Mouse (Mus musculus) midbrain, embryonic 14.5 days (tissue): ENCODE results near the gene Prr9. TPM values are rescaled to one million over a fixed set of nuclear protein-coding genes. Genes with fewer than 3 reads are reported as not detected.

Experiments used
- ATAC-seq: fragments of 200-750 bp; cut with Nextera tagmentation; 2 replicates; pipeline ENCODE4 v1.8.0; 2017; ENCODE audit warnings: moderate number of reproducible peaks, moderate library complexity; ENCODE audit not compliant: low FRiP score, low TSS enrichment
- DNase-seq: peaks from one replicate; pipeline ENCODE4 v3.0.0-alpha.2; 2015
- H3K27ac ChIP-seq: fragments of 300-500 bp; sonication (generic); replicated peaks from 2 replicates; pipeline ENCODE4 v1.5.1; 2014; ENCODE audit warnings: mild to moderate bottlenecking, low read depth, low read length, moderate library complexity
- H3K27me3 ChIP-seq: fragments of 300-500 bp; sonication (generic); 2 replicates; pipeline ENCODE4 v1.6.1; 2014; ENCODE audit warnings: low read length, control low read depth, mixed read lengths; ENCODE audit not compliant: control insufficient read depth, insufficient read depth
- H3K36me3 ChIP-seq: fragments of 300-500 bp; sonication (generic); 2 replicates; pipeline ENCODE4 v1.6.1; 2014; ENCODE audit warnings: low read length, control low read depth; ENCODE audit not compliant: control insufficient read depth, insufficient read depth
- H3K4me1 ChIP-seq: fragments of 300-500 bp; sonication (generic); 2 replicates; pipeline ENCODE4 v1.6.1; 2014; ENCODE audit warnings: mild to moderate bottlenecking, antibody characterized with exemption, low read length, control low read depth; ENCODE audit not compliant: control insufficient read depth, insufficient read depth
- H3K4me2 ChIP-seq: fragments of 300-500 bp; sonication (generic); 2 replicates; pipeline ENCODE4 v1.6.1; 2014; ENCODE audit warnings: mild to moderate bottlenecking, low read length, moderate library complexity
- H3K4me3 ChIP-seq: fragments of 300-500 bp; sonication (generic); replicated peaks from 2 replicates; pipeline ENCODE4 v1.5.1; 2014; ENCODE audit warnings: low read depth, low read length
- H3K9ac ChIP-seq: fragments of 300-500 bp; sonication (generic); replicated peaks from 2 replicates; pipeline ENCODE4 v1.6.1; 2014; ENCODE audit warnings: mild to moderate bottlenecking, low read length, moderate library complexity
- H3K9me3 ChIP-seq: fragments of 300-500 bp; sonication (generic); 2 replicates; pipeline ENCODE4 v1.6.1; 2016; ENCODE audit warnings: low read length, control low read depth, mixed read lengths; ENCODE audit not compliant: control insufficient read depth
- WGBS: fragments of 180-500 bp; shearing (Covaris S2); extraction: QIAGEN DNeasy Blood & Tissue Kit; methylation state at CpG from one replicate; pipeline ENCODE4 v1.1.7; 2014; 5-methylcytosine and 5-hydroxymethylcytosine counted together
- polyA plus RNA-seq: library from polyadenylated mRNA; unstranded; fragments of >200 nt; fragmentation: Nextera tagmentation; extraction: Ambion mirVana; gene quantifications from 2 replicates; pipeline ENCODE4 v1.2.1, GENCODE M21; 2014

Gene Prr9
- not detected in 2 replicates for polyA plus RNA-seq

DNA sequence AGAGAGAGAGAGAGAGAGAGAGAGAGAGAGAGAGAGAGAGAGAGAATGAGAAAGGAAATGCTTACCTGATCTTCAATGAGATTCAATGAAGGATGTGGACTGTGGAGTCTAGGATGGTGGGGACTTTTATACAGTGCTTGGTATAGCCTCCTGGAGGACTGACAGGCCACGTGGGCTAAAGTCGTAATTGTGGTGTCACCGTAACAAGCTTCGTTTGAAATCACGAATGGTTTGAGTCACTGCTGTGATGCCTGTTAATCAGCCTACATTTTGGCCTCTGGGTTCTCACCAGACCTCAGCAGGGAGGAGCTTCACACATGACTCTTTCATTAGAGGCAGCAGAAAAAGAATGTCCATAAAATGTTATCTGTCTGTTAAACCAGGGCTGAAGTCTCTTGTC lies at the start of gene Prr9:
Gene Prr9 (minus strand): TSS at position 101 of the 400 bp plus-strand sequence.
- no peak within 1 kb of the TSS for H3K4me2 ChIP-seq
- H3K27ac ChIP-seq: no peak within 1 kb of the TSS
- no peak within 1 kb of the TSS for H3K4me3 ChIP-seq
- WGBS: 86% methylated on average over 5 of the region's 5 CpGs
- H3K9ac ChIP-seq: no peak within 1 kb of the TSS
- H3K9me3 ChIP-seq: no peaks in the 10 kb centered on the region
- ATAC-seq: no peak
- H3K36me3 ChIP-seq: no peaks in the 10 kb centered on the region
- H3K4me1 ChIP-seq: no peaks in the 10 kb centered on the region
- H3K27me3 ChIP-seq: no peaks in the 10 kb centered on the region
- no peak for DNase-seq

- Histone ChIP-seq H3K4me3 (no peak overlapping the region), H3K4me2 (no peak overlapping the region), H3K4me1 (no peaks in the 10 kb centered on the region), H3K27ac (no peak overlapping the region), H3K27me3 (no peaks in the 10 kb centered on the region), H3K36me3 (no peaks in the 10 kb centered on the region), H3K9me3 (no peaks in the 10 kb centered on the region), H3K9ac (no peak overlapping the region)
- 91% methylated on average over 3 of the region's 3 CpGs for WGBS
- ATAC-seq (no peak), DNase-seq (no peak)
Observed at GRCm38 (mm10) chr3:92169847-92170246, 46.1 kb upstream of the Prr9 start.

DNA sequence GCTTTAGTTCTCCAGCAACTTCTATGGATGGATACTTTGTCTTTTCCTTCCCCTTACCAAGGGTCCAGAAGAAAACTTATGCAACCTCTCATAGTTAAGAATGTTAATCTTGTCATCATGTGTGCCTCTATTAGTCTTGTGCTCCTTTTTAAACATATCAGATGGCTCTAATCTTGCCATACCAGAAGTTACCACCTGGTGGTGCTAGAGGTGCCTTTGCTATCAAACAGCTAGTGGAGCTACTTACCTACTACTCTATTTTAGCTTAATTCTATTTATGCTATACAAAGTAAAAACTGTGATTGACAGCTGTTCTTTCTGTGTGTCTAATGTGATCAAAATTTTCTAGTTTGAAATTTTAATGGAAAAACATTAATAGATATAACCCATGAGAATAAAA lies 29.6 kb upstream of the Prr9 start:
- no peak overlapping the region for H3K4me3 ChIP-seq
- ATAC-seq: no peak

DNA sequence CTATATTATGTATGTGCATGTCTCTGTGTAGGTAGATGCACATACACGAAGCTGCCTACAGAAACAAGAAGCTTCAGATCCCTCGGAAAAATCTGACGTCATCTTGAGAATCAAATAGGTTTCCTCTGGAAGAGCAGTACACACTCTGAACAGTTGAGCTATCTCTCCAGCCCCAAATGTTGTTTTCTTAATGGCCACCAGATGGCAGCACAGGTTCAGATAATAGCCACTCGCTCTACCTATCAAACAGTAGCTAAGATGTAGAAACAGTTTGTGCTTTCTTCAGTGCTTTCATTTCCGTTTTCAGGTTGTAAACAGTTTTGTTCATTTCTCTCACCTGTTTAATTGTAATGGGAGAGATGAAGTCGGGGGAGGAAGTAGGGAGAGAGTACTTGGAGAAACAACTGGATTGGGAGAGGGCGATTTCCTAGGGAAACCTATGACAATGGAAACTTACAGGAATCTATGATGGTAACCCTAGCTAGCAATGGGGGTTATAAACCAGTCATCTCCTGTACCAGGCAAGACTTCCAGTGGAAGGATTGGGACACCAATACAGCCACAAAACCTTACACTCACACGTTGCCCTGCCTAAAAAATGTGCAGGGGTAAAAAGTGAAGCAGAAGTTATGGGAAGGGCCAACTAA lies 27.0 kb upstream of the Prr9 start:
- DNase-seq: peak; percentile 91
- H3K4me3 ChIP-seq: no peak overlapping the region
- peak; percentile 89 for ATAC-seq
- H3K9ac ChIP-seq: no peak overlapping the region
- no peak overlapping the region for H3K27ac ChIP-seq
- H3K36me3 ChIP-seq: no peaks in the 10 kb centered on the region
- H3K4me1 ChIP-seq: no peaks in the 10 kb centered on the region
- no peaks in the 10 kb centered on the region for H3K27me3 ChIP-seq
- WGBS: 22% methylated on average over 8 of the region's 8 CpGs
- H3K4me2 ChIP-seq: peak overlapping the region; percentile 31
- no peaks in the 10 kb centered on the region for H3K9me3 ChIP-seq

More for the DNA sequence above, 29.6 kb upstream of the Prr9 start:
- Histone ChIP-seq H3K4me1 (no peaks in the 10 kb centered on the region), H3K4me2 (no peak overlapping the region), H3K36me3 (no peaks in the 10 kb centered on the region), H3K9me3 (no peaks in the 10 kb centered on the region), H3K27ac (no peak overlapping the region), H3K27me3 (no peaks in the 10 kb centered on the region), H3K9ac (no peak overlapping the region)
- peak; percentile 86 for DNase-seq

GRCm38 (mm10) chr3:92147913-92148312 lies 24.2 kb upstream of the Prr9 start:
- DNase-seq (no peak), ATAC-seq (no peak)
- H3K27ac ChIP-seq: no peak overlapping the region
- no peak overlapping the region for H3K4me3 ChIP-seq
- H3K4me2 ChIP-seq: no peak overlapping the region
- H3K27me3 ChIP-seq: no peaks in the 10 kb centered on the region
- no peaks in the 10 kb centered on the region for H3K4me1 ChIP-seq
- H3K9ac ChIP-seq: no peak overlapping the region
- H3K36me3 ChIP-seq: no peaks in the 10 kb centered on the region
- H3K9me3 ChIP-seq: no peaks in the 10 kb centered on the region
- 76% methylated on average over 5 of the region's 5 CpGs for WGBS

DNA sequence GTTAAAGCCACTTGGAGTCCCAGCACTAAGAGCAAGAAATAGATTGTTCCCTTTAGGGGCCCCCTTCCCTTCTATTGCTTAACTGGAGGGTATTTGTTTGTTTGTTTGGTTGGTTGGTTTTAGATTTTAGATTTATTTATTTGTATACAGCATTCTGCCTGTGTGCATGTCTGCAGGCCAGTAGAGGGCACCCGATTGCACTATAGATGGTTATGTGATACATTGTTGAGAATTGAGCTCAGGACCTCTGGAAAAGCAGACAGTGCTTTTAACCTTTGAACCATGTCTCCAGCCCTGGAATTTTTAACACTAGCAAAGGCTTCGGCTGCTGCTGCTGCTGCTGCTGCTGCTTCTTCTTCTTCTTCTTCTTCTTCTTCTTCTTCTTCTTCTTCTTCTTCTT lies 23.7 kb upstream of the Prr9 start:
- H3K36me3 ChIP-seq: no peaks in the 10 kb centered on the region
- H3K9me3 ChIP-seq: no peaks in the 10 kb centered on the region
- no peak overlapping the region for H3K9ac ChIP-seq
- DNase-seq (peak; percentile 40), ATAC-seq (no peak)
- no peaks in the 10 kb centered on the region for H3K27me3 ChIP-seq
- no peak overlapping the region for H3K27ac ChIP-seq
- no peaks in the 10 kb centered on the region for H3K4me1 ChIP-seq
- H3K4me2 ChIP-seq: no peak overlapping the region
- WGBS: 64% methylated on average over 2 of the region's 2 CpGs
- no peak overlapping the region for H3K4me3 ChIP-seq

DNA sequence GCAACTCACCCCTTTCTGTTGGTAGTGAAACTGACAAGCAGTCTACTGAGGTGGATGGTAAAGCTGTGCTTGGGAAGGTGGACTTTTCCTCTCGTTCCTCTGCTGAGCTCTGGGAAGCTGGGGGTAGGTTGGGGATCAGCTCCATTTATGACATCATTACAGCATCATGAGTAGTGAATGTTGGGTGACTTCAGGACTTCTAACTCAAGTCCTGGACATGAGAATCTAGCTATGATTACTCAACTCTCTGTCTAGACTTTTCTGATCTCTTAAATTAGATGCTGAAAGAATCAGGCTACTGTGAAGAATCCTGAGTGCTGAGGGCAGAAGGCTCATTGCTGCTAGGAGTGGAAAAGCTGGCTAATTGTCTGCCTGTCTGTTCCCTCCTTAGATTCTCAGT lies 18.9 kb upstream of the Prr9 start, which contains the start of gene Lelp1:
Gene Lelp1 (minus strand): TSS at position 101 of the 400 bp plus-strand sequence.
- H3K4me2 ChIP-seq: no peak within 1 kb of the TSS
- no peaks in the 10 kb centered on the region for H3K36me3 ChIP-seq
- ATAC-seq: no peak
- H3K9ac ChIP-seq: no peak within 1 kb of the TSS
- no peak for DNase-seq
- no peak within 1 kb of the TSS for H3K27ac ChIP-seq
- no peaks in the 10 kb centered on the region for H3K27me3 ChIP-seq
- WGBS: 74% methylated on average over 1 of the region's 1 CpGs
- H3K4me1 ChIP-seq: no peaks in the 10 kb centered on the region
- H3K9me3 ChIP-seq: no peaks in the 10 kb centered on the region
- no peak within 1 kb of the TSS for H3K4me3 ChIP-seq

- DNase-seq (no peak), ATAC-seq (no peak)
- H3K4me3 ChIP-seq: no peak overlapping the region
- H3K9ac ChIP-seq: no peak overlapping the region
- no peak overlapping the region for H3K4me2 ChIP-seq
- H3K9me3 ChIP-seq: no peaks in the 10 kb centered on the region
- H3K27ac ChIP-seq: no peak overlapping the region
- no peaks in the 10 kb centered on the region for H3K27me3 ChIP-seq
- WGBS: 84% methylated on average over 3 of the region's 3 CpGs
- H3K36me3 ChIP-seq: no peaks in the 10 kb centered on the region
- no peaks in the 10 kb centered on the region for H3K4me1 ChIP-seq
Observed at GRCm38 (mm10) chr3:92120902-92121301, 2.8 kb downstream of the Prr9 start.

GRCm38 (mm10) chr3:92117930-92118329 lies 5.8 kb downstream of the Prr9 start:
- 37% methylated on average over 3 of the region's 3 CpGs for WGBS
- Histone ChIP-seq H3K9ac (no peak overlapping the region), H3K4me1 (no peaks in the 10 kb centered on the region), H3K27me3 (no peaks in the 10 kb centered on the region), H3K9me3 (no peaks in the 10 kb centered on the region), H3K4me3 (no peak overlapping the region), H3K36me3 (no peaks in the 10 kb centered on the region), H3K4me2 (no peak overlapping the region), H3K27ac (no peak overlapping the region)
- DNase-seq: peak; percentile 68
- ATAC-seq: no peak
